12 mouse cellular contexts compared by ENCODE assay signal in the genomic region with DNA sequence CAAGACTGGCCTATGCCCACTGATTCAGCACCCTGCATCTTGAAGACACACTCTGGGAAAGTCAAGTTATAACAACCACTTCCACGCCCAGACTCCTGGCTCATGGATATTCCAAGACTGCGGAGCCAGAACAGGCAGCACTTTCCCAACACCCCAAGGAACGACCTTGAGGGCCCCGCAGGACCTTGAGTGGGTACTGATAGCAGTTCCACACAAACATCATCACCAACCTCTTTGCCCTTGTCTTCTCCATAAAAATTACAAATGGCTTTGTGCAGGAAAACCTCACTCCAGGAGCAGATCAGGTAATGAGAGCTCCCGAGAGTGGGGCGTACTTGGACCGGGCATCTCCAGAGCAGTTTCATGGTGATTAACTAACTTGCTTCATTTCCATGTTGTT. TPM values are rescaled to one million over a fixed set of nuclear protein-coding genes. Genes with fewer than 3 reads are reported as not detected.
"Had no signal": no experiment of that assay in that cellular context is flagged by ENCODE, and none has a peak within 500 bp of the region (broad histone marks: within the 10 kb centered on the region; RNA-seq: fewer than 3 reads in every experiment).

No protein-coding gene starts in this region.

- DNase-seq: kidney, adult 9 months; kidney, postnatal 25 days; layer of hippocampus, adult 9-11 months; liver; lung, adult 18-20 months; lung, postnatal 10 days; retina, postnatal 1 day; right cerebral cortex, postnatal 25 days; spleen, adult 18-20 months; thymus, postnatal 36 days had no signal

RNA-seq across cellular contexts. Expression of a gene that starts 56.0 kb away (rescaled TPM):
- total RNA-seq: megakaryocyte, adult 5-6 weeks had no signal
- polyA plus RNA-seq: liver, embryonic 15.5 days had no signal
